Mouse (Mus musculus): Measurements from ENCODE around the gene Epha6. TPM values are rescaled to one million over a fixed set of nuclear protein-coding genes. Genes with fewer than 3 reads are reported as not detected.
A peak's percentile ranks its signal among the peaks of the same experiment; 100 is the strongest.

Gene Epha6
- polyA plus RNA-seq, 1 experiment from 2014 or later, result 1.3 TPM

DNA sequence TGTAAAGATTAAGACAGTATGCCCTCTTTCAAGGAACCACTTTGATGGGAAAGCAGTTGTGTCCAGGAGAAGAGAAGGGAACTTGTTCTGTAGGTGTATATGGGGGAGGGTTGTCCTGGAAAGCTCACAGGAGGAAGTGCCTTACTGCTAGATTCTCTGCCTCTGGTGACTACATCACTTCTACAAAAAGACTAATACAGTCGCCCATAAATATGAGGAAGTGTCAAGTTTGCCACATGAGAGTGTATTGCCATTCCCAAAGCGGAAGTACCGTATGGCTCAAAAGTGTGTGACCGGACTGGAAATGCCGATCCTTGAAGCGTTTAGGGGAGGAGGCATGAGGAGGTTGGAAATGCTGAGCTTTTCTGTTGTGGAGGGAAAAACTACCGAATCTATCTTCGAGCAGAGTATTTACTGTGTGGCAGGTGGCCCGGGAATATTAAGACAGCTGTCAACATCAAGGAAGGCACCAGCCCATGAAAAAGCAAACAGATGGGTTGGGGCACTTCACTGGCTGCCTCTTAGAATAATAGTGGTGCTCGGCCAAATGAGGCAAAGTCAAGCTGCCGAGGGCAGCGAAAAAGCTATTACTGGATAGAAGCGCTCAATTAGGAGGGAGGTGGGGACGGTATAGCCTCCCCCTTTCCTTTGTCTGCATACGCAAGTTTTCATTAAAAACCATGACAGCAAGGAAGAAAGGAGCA, 1001.1 kb downstream of the Epha6 start:
- Histone ChIP-seq H3K9me3 (no peaks in the 10 kb centered on the region), H3K4me1 (peaks cover 8% of the 10 kb centered on the region), H3K36me3 (replicated peaks) (no peaks in the 10 kb centered on the region), H3K27me3 (peaks cover 12% of the 10 kb centered on the region), H3K9ac (no peak overlapping the region), H3K27ac (peak overlapping the region; percentile 56; the same call in 1 of the 2 replicates), H3K4me2 (peak overlapping the region; percentile 34), H3K4me3 (replicated peaks) (0 out of 2 replicates have a peak overlapping the region, but pooled peaks have one; percentile 7)
- ATAC-seq (ENCODE audit: low FRiP score), result peak; percentile 65
- WGBS, result 51% methylated on average over 15 of the region's 15 CpGs

Small RNAs within 50 kb of the gene (microRNA-seq; reads per million reads assigned to microRNA genes)
- gene Gm24755, result not detected

All from forebrain, embryonic 12.5 days (tissue).